Mouse (Mus musculus): ENCODE results near the gene Sbk1. TPM values are rescaled to one million over a fixed set of nuclear protein-coding genes. Genes with fewer than 3 reads are reported as not detected.
A peak's percentile ranks its signal among the peaks of the same experiment; 100 is the strongest.
"Not testable (repeated sequence)": the region's sequence is repeated elsewhere in the genome, so short reads cannot be mapped to it uniquely, and the experiment has no call there.

Sbk1 gene
- polyA plus RNA-seq, 1 experiment from 2014 or later = 120 TPM

GRCm38 (mm10) chr7:126279774-126280482 lies 7.5 kb downstream of the Sbk1 start:
- Histone ChIP-seq H3K4me2 (no peak overlapping the region), H3K36me3 (peaks cover 98% of the 10 kb centered on the region), H3K9me3 (no peaks in the 10 kb centered on the region), H3K4me3 (replicated peaks) (no peak overlapping the region), H3K27me3 (no peaks in the 10 kb centered on the region), H3K27ac (no peak overlapping the region), H3K4me1 (replicated peaks) (peaks cover 38% of the 10 kb centered on the region), H3K9ac (replicated peaks) (no peak overlapping the region)
- no peak for ATAC-seq (ENCODE audit: insufficient number of reproducible peaks, insufficient read depth, low FRiP score, low TSS enrichment, low read depth)
- 87% methylated on average over 8 of the region's 8 CpGs for WGBS

GRCm38 (mm10) chr7:126280696-126281095 lies 8.3 kb downstream of the Sbk1 start:
- WGBS = 58% methylated on average over 6 of the region's 6 CpGs
- Histone ChIP-seq H3K9ac (replicated peaks) (no peak overlapping the region), H3K4me2 (no peak overlapping the region), H3K27ac (no peak overlapping the region), H3K4me3 (replicated peaks) (no peak overlapping the region), H3K4me1 (replicated peaks) (peaks cover 30% of the 10 kb centered on the region), H3K9me3 (no peaks in the 10 kb centered on the region), H3K27me3 (no peaks in the 10 kb centered on the region), H3K36me3 (peaks cover 98% of the 10 kb centered on the region)
- no peak for ATAC-seq (ENCODE audit: insufficient number of reproducible peaks, insufficient read depth, low FRiP score, low TSS enrichment, low read depth)

- Histone ChIP-seq H3K9me3 (no peaks in the 10 kb centered on the region), H3K27me3 (no peaks in the 10 kb centered on the region), H3K4me3 (replicated peaks) (no peak overlapping the region), H3K4me1 (replicated peaks) (peaks cover 17% of the 10 kb centered on the region; the same call in 1 of the 2 replicates), H3K9ac (replicated peaks) (no peak overlapping the region), H3K27ac (no peak overlapping the region), H3K36me3 (peaks cover 98% of the 10 kb centered on the region), H3K4me2 (no peak overlapping the region)
- ATAC-seq (ENCODE audit: insufficient number of reproducible peaks, insufficient read depth, low FRiP score, low TSS enrichment, low read depth) = no peak
- WGBS = 81% methylated on average over 16 of the region's 16 CpGs
Measured at GRCm38 (mm10) chr7:126281876-126282682, 9.7 kb downstream of the Sbk1 start.

GRCm38 (mm10) chr7:126282683-126282990 lies 10.2 kb downstream of the Sbk1 start:
- H3K27me3 ChIP-seq; H3K4me2 ChIP-seq; ATAC-seq (ENCODE audit: insufficient number of reproducible peaks, insufficient read depth, low FRiP score, low TSS enrichment, low read depth); H3K27ac ChIP-seq; H3K4me3 ChIP-seq (replicated peaks); H3K9ac ChIP-seq (replicated peaks); H3K9me3 ChIP-seq: not testable (repeated sequence)
- WGBS = 86% methylated on average over 8 of the region's 8 CpGs
- Histone ChIP-seq H3K36me3 (peaks cover 94% of the 10 kb centered on the region), H3K4me1 (replicated peaks) (peaks cover 11% of the 10 kb centered on the region; the same call in 1 of the 2 replicates)

GRCm38 (mm10) chr7:126284021-126284420 lies 11.6 kb downstream of the Sbk1 start:
- Histone ChIP-seq H3K27ac (no peak overlapping the region), H3K9ac (replicated peaks) (no peak overlapping the region), H3K36me3 (peaks cover 94% of the 10 kb centered on the region), H3K4me3 (replicated peaks) (no peak overlapping the region), H3K4me2 (no peak overlapping the region), H3K9me3 (no peaks in the 10 kb centered on the region), H3K4me1 (replicated peaks) (no peaks in the 10 kb centered on the region; the same call in 1 of the 2 replicates), H3K27me3 (no peaks in the 10 kb centered on the region)
- ATAC-seq (ENCODE audit: insufficient number of reproducible peaks, insufficient read depth, low FRiP score, low TSS enrichment, low read depth) = no peak
- 87% methylated on average over 5 of the region's 5 CpGs for WGBS

- Histone ChIP-seq H3K27ac (no peak overlapping the region), H3K4me1 (replicated peaks) (no peaks in the 10 kb centered on the region; the same call in 1 of the 2 replicates), H3K27me3 (no peaks in the 10 kb centered on the region), H3K4me3 (replicated peaks) (no peak overlapping the region), H3K4me2 (no peak overlapping the region), H3K9ac (replicated peaks) (no peak overlapping the region), H3K9me3 (no peaks in the 10 kb centered on the region), H3K36me3 (peaks cover 94% of the 10 kb centered on the region)
- WGBS = 90% methylated on average over 4 of the region's 4 CpGs
- no peak for ATAC-seq (ENCODE audit: insufficient number of reproducible peaks, insufficient read depth, low FRiP score, low TSS enrichment, low read depth)
Measured at GRCm38 (mm10) chr7:126284441-126284840, 12.0 kb downstream of the Sbk1 start.

- ATAC-seq (ENCODE audit: insufficient number of reproducible peaks, insufficient read depth, low FRiP score, low TSS enrichment, low read depth) = no peak
- Histone ChIP-seq H3K27ac (no peak overlapping the region), H3K9ac (replicated peaks) (no peak overlapping the region), H3K4me1 (replicated peaks) (no peaks in the 10 kb centered on the region), H3K4me2 (no peak overlapping the region), H3K9me3 (no peaks in the 10 kb centered on the region), H3K4me3 (replicated peaks) (no peak overlapping the region), H3K27me3 (no peaks in the 10 kb centered on the region), H3K36me3 (peaks cover 94% of the 10 kb centered on the region)
- 76% methylated on average over 4 of the region's 4 CpGs for WGBS
Measured at GRCm38 (mm10) chr7:126284865-126285264, 12.4 kb downstream of the Sbk1 start.

- no peaks in the 10 kb centered on the region for H3K4me1 ChIP-seq (replicated peaks)
- no peak overlapping the region for H3K4me2 ChIP-seq
- H3K27ac ChIP-seq = 0 out of 2 replicates have a peak overlapping the region, but pooled peaks have one; percentile 23
- WGBS = 87% methylated on average over 12 of the region's 12 CpGs
- peaks cover 94% of the 10 kb centered on the region for H3K36me3 ChIP-seq
- no peaks in the 10 kb centered on the region for H3K27me3 ChIP-seq
- H3K9ac ChIP-seq (replicated peaks) = no peak overlapping the region
- H3K9me3 ChIP-seq = no peaks in the 10 kb centered on the region
- no peak overlapping the region for H3K4me3 ChIP-seq (replicated peaks)
- no peak for ATAC-seq (ENCODE audit: insufficient number of reproducible peaks, insufficient read depth, low FRiP score, low TSS enrichment, low read depth)
Measured at GRCm38 (mm10) chr7:126285293-126286211, 13.1 kb downstream of the Sbk1 start.

GRCm38 (mm10) chr7:126286311-126286710 lies 13.9 kb downstream of the Sbk1 start:
- Histone ChIP-seq H3K36me3 (peaks cover 94% of the 10 kb centered on the region), H3K27me3 (no peaks in the 10 kb centered on the region), H3K4me3 (replicated peaks) (no peak overlapping the region), H3K9ac (replicated peaks) (no peak overlapping the region), H3K4me2 (no peak overlapping the region), H3K4me1 (replicated peaks) (no peaks in the 10 kb centered on the region), H3K27ac (no peak overlapping the region), H3K9me3 (no peaks in the 10 kb centered on the region)
- 87% methylated on average over 2 of the region's 2 CpGs for WGBS
- no peak for ATAC-seq (ENCODE audit: insufficient number of reproducible peaks, insufficient read depth, low FRiP score, low TSS enrichment, low read depth)

- no peak overlapping the region for H3K27ac ChIP-seq
- H3K4me2 ChIP-seq = no peak overlapping the region
- H3K4me1 ChIP-seq (replicated peaks) = no peaks in the 10 kb centered on the region
- ATAC-seq (ENCODE audit: insufficient number of reproducible peaks, insufficient read depth, low FRiP score, low TSS enrichment, low read depth) = no peak
- 61% methylated on average over 10 of the region's 10 CpGs for WGBS
- no peak overlapping the region for H3K4me3 ChIP-seq (replicated peaks)
- no peaks in the 10 kb centered on the region for H3K9me3 ChIP-seq
- H3K36me3 ChIP-seq = peaks cover 94% of the 10 kb centered on the region
- no peak overlapping the region for H3K9ac ChIP-seq (replicated peaks)
- no peaks in the 10 kb centered on the region for H3K27me3 ChIP-seq
Measured at GRCm38 (mm10) chr7:126287493-126288103, 15.2 kb downstream of the Sbk1 start.

Data from limb, embryonic 12.5 days (tissue).